Mouse (Mus musculus) ES-E14 (cell line): ENCODE data around the gene Thap3. TPM values are rescaled to one million over a fixed set of nuclear protein-coding genes. Genes with fewer than 3 reads are reported as not detected.

Experiments used
- DNase-seq: peaks from one replicate; pipeline ENCODE4 v3.0.0-alpha.2; 2013; ENCODE audit warnings: low read depth, low spot score
- H3K27ac ChIP-seq: 2 replicates; pipeline ENCODE4 v1.5.1; 2012; ENCODE audit warnings: low read depth, mild to moderate bottlenecking, low read length, moderate library complexity, mixed read lengths; ENCODE audit not compliant: poor library complexity, insufficient read depth, severe bottlenecking
- H3K36me3 ChIP-seq: 2 replicates; pipeline ENCODE4 v1.6.1; 2012; ENCODE audit warnings: mild to moderate bottlenecking, low read length, moderate library complexity, mixed read lengths; ENCODE audit not compliant: control insufficient read depth, poor library complexity, insufficient read depth, severe bottlenecking
- H3K4me1 ChIP-seq, 2 experiments: fragments of 150-350 bp in 1 of 2; sonication (generic) in 1 of 2; 2 replicates each; pipeline ENCODE4 v1.6.1; 2012; ENCODE audit warnings: low read length in 2 of 2, mild to moderate bottlenecking in 1 of 2, mixed read lengths in 1 of 2; ENCODE audit not compliant: control insufficient read depth in 2 of 2, insufficient read depth in 2 of 2, poor library complexity in 1 of 2
- H3K4me3 ChIP-seq, 2 experiments: fragments of 150-350 bp in 1 of 2; sonication (generic) in 1 of 2; 2 replicates each; pipeline ENCODE4 v1.5.1; 2012; ENCODE audit warnings: low read length in 2 of 2, low read depth in 1 of 2, mild to moderate bottlenecking in 1 of 2, mixed read lengths in 1 of 2; ENCODE audit not compliant: insufficient read depth in 1 of 2, poor library complexity in 1 of 2, severe bottlenecking in 1 of 2
- H3K9ac ChIP-seq: 2 replicates; pipeline ENCODE4 v1.6.1; 2012; ENCODE audit warnings: low read depth, mild to moderate bottlenecking, low read length, mixed read lengths; ENCODE audit not compliant: poor library complexity, insufficient read depth, severe bottlenecking
- H3K9me3 ChIP-seq: fragments of 150-350 bp; sonication (generic); 2 replicates; pipeline ENCODE4 v1.6.1; 2012; ENCODE audit warnings: low read depth, mild to moderate bottlenecking, low read length; ENCODE audit not compliant: control insufficient read depth, insufficient read depth
- CHD2 ChIP-seq: IDR thresholded peaks from 2 replicates; pipeline ENCODE4 v1.6.1; 2014; ENCODE audit warnings: mild to moderate bottlenecking, low read depth, low read length, inconsistent platforms
- HCFC1 ChIP-seq: IDR thresholded peaks from 2 replicates; pipeline ENCODE4 v1.6.1; 2012; ENCODE audit warnings: low read length, inconsistent platforms, borderline replicate concordance; ENCODE audit not compliant: insufficient read depth
- MAFK ChIP-seq: IDR thresholded peaks from 2 replicates; pipeline ENCODE4 v1.6.1; 2014; ENCODE audit warnings: mild to moderate bottlenecking, low read depth, low read length, inconsistent platforms; ENCODE audit not compliant: insufficient read depth
- ZC3H11A ChIP-seq: IDR thresholded peaks from 2 replicates; pipeline ENCODE4 v1.6.1; 2012; ENCODE audit warnings: low read depth, mild to moderate bottlenecking, inconsistent platforms, low read length, borderline replicate concordance
- ZNF384 ChIP-seq: IDR thresholded peaks from 2 replicates; pipeline ENCODE4 v1.6.1; 2012; ENCODE audit warnings: low read depth, low read length, inconsistent platforms
- in situ Hi-C, 2 experiments: fragments of 600-800 bp; cut with MboI; formaldehyde crosslinking; loops; one replicate each; pipeline ENCODE4 v1.15.1; 2025; ENCODE audit warnings: low sequenced_read_pairs in 2 of 2, inconsistent platforms in 1 of 2; ENCODE audit not compliant: unreplicated experiment in 2 of 2
- total RNA-seq: library from RNA; depleted of rRNA; stranded (reverse); fragments of 300-350 nt; gene quantifications from 2 replicates; pipeline ENCODE4 v1.2.3, GENCODE M21; 2012

Gene Thap3
- total RNA-seq, 1 experiment, result 7.6 TPM

DNA sequence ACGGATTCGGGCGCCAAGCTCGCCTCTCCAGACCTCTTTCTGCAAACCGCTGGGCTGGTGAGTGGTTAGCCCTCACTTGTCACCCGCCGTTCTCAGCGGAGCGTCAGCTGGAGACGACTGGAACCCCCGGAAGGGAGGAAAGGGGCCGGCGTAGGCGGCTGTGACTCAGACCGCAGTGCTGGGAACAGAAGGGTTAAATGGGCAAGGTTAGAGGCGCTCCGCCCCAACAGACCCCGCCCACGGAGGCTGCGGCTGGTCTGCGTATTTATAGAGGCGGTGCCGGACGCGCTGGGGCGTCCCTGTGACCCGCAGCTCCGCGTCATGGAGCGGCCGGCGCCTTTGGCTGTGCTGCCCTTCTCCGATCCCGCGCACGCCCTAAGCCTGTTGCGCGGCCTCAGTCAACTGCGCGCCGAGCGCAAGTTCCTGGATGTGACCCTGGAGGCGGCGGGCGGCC is 19.9 kb upstream of the Thap3 start, which contains the start of gene Klhl21:
TSS of gene Klhl21 (plus strand) at position 182 of the 454 bp plus-strand sequence.
- Histone ChIP-seq H3K27ac (peak within 1 kb of the TSS; percentile 53; the same call in 1 of the 2 replicates), H3K9me3 (no peaks in the 10 kb centered on the region), H3K4me1 (peaks cover 0 to 23% of the 10 kb centered on the region in 2 experiments; a peak in 3 of 4 replicates), H3K4me3 (peak within 1 kb of the TSS; percentile 86 to 88), H3K36me3 (peaks cover 26% of the 10 kb centered on the region; the same call in 1 of the 2 replicates), H3K9ac (peak within 1 kb of the TSS; percentile 80)
- TF ChIP-seq CHD2, result no peak
- TF ChIP-seq ZC3H11A, result no peak
- no peak for TF ChIP-seq ZNF384
- no peak for TF ChIP-seq HCFC1
- no peak for TF ChIP-seq MAFK
- DNase-seq, result peak; percentile 81
- in situ Hi-C loops, result no loop called here

DNA sequence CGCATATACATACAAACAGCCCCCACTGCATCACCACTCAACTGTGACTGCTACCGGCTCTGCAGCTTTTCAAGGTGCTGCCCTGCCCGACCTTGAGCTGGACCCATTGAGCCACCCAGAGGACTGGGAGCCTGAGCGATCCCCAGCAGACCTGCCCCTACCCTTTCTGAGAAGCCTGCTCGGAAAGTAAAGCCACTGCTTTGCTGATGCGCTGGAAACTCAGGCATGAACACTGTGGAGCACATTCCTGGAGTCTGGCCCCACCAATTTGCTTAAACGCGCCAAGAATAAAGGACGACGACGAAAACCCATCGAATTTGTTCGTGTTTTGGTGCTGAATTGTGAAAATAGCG is 19.3 kb upstream of the Thap3 start:
- peaks cover 0 to 23% of the 10 kb centered on the region in 2 experiments; a peak in 3 of 4 replicates for H3K4me1 ChIP-seq
- DNase-seq, result no peak
- H3K4me3 ChIP-seq, result peak overlapping the region; percentile 86 to 88
- H3K9me3 ChIP-seq, result no peaks in the 10 kb centered on the region
- no peak for TF ChIP-seq HCFC1
- no peak for TF ChIP-seq MAFK
- peaks cover 22% of the 10 kb centered on the region; the same call in 1 of the 2 replicates for H3K36me3 ChIP-seq
- in situ Hi-C loops, result no loop called here
- H3K27ac ChIP-seq, result peak overlapping the region; percentile 53; the same call in 1 of the 2 replicates
- peak overlapping the region; percentile 52 for H3K9ac ChIP-seq

DNA sequence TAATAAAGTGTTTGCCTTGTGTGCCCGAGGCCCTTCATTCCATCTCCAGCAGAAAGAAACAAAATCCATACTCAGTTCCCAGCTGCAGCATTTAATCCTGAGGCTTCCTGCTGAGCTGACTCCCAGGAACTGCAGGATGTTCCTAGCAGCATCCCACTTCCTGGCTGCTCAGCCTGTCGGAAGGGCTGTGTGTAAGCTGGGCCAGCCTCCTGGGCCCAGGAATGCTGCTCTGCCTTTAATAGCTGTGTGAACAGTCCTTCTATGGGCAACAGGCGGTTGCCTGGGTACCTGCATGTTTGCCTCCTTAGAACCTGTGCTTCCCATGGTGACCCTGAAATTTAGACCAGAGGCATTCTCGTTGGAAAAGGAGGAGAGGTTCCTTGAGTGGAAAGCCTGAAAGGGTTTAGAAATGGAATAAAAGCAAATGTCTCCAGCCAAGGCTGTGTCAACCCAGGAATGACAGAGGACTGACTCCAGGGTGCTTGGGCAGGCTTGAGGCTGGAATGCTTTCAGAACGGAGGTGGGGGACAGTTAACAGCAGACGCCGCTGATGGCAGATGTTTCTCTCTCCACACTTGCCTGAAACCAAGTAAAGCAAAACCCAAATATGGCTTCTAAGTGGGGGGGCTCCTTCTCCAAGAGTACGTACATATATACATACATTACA is 18.8 kb upstream of the Thap3 start:
- TF ChIP-seq ZNF384 (no peak), MAFK (no peak), ZC3H11A (no peak), CHD2 (no peak), HCFC1 (no peak)
- no peaks in the 10 kb centered on the region for H3K9me3 ChIP-seq
- H3K9ac ChIP-seq, result 0 out of 2 replicates have a peak overlapping the region, but pooled peaks have one; percentile 17
- peak overlapping the region; percentile 53 for H3K27ac ChIP-seq
- no peak for DNase-seq
- in situ Hi-C loops, result no loop called here
- H3K4me3 ChIP-seq, result peak overlapping the region; percentile 86 to 88; a peak in 2 of 4 replicates
- peaks cover 0 to 21% of the 10 kb centered on the region in 2 experiments; a peak in 3 of 4 replicates for H3K4me1 ChIP-seq
- H3K36me3 ChIP-seq, result peaks cover 17% of the 10 kb centered on the region; the same call in 1 of the 2 replicates

DNA sequence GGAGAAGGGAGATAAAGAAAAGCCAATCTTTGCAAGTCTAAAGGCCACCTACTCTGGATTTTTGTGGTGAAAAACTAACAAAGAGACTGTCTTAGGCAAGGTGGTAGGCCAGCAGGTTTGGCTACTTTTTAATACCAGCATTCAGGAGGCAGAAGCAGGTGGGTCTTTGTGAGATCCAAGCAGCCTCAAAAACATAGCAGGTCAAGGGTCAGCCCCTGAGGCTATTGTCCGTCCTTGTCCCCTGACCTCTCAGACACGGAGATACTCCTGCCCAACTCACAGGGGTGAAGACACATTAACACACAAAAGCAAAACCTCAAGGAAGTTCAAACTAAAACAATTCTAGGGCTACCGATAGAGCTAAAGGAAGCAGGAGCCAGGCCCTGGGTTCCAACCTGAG is 18.0 kb upstream of the Thap3 start:
- H3K36me3 ChIP-seq, result peaks cover 9% of the 10 kb centered on the region; the same call in 1 of the 2 replicates
- no peak for DNase-seq
- H3K9me3 ChIP-seq, result no peaks in the 10 kb centered on the region
- TF ChIP-seq MAFK (no peak), ZNF384 (no peak), HCFC1 (no peak), CHD2 (no peak), ZC3H11A (no peak)
- no peak overlapping the region for H3K4me3 ChIP-seq
- H3K9ac ChIP-seq, result no peak overlapping the region
- H3K27ac ChIP-seq, result peak overlapping the region; percentile 16; the same call in 1 of the 2 replicates
- peaks cover 0 to 17% of the 10 kb centered on the region in 2 experiments; a peak in 3 of 4 replicates for H3K4me1 ChIP-seq
- in situ Hi-C loops, result no loop called here

DNA sequence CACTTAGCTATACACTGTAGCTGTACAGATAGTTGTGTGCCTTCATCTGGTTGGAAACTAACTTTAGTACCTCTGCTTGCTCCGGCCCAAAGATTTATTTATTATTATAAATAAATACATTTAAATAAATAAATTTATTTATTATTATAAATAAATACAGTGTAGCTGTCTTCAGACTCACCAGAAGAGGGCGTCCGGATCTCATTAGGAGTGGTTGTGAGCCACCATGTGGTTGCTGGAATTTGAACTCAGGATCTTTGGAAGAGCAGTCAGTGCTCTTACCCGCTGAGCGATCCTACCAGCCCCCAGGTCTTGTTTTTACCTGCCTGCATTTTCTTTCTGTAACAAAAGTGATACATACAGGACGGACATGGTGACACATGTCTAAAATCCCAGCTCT is 17.3 kb upstream of the Thap3 start:
- TF ChIP-seq ZC3H11A (no peak), HCFC1 (no peak), CHD2 (no peak), ZNF384 (no peak), MAFK (no peak)
- no peak for DNase-seq
- Histone ChIP-seq H3K27ac (peak overlapping the region; percentile 90), H3K4me3 (no peak overlapping the region), H3K4me1 (peaks cover 0 to 14% of the 10 kb centered on the region in 2 experiments; a peak in 2 of 4 replicates), H3K9me3 (no peaks in the 10 kb centered on the region), H3K36me3 (peaks cover 6% of the 10 kb centered on the region; the same call in 1 of the 2 replicates), H3K9ac (no peak overlapping the region)
- in situ Hi-C loops, result no loop called here
